Mouse (Mus musculus) liver, adult (tissue): ENCODE measurements around the gene Ndrg4.
A peak's percentile ranks its signal among the peaks of the same experiment; 100 is the strongest.

Experiments
- GATA4 ChIP-seq: IDR thresholded peaks from 2 replicates; pipeline ENCODE4 v1.6.1; 2014; ENCODE audit warnings: mild to moderate bottlenecking, low read length; ENCODE audit not compliant: insufficient replicate concordance

Gene Ndrg4

DNA sequence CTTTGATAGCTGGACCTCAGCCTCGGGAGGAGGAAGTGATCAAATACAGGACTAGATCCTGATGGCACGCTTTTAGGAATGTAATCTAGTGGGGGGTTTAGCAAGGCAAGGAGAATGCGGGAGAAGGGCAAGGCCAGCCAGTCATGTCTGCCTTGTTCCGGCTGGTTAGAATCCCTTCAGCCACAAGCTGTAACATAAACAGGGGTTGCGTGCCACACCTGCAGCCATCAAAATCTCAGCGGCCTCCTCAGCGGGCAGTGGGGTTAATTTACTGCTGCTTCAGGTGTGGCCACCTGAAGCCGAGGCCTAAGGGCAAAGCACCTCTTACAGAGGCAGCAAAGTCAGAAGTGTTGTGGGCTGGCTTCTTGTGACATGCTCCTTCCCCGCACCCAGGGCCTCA is at the start of gene Ndrg4:
Gene Ndrg4, plus strand, starts transcription at position 350 of the 400 bp plus-strand sequence.
- no peak for TF ChIP-seq GATA4

DNA sequence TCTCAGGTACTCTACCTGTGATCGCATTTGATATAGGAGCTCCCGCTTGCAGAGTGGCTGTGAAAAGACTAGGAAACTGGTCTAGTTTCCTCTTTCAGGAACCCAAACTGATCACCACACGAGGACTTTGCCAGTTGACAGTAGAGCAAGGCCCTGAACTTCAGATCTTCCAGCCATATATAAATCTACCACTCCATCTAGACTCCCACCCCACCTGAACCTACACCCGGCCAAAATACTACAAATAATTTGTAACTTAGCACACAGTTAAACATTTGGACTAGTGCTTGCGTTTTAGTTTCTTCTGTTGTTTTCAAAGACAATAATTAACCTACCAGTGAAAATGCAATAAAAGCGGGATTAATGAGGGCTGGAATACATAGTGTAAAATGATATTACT is 43.9 kb upstream of the Ndrg4 start:
- no peak for TF ChIP-seq GATA4

DNA sequence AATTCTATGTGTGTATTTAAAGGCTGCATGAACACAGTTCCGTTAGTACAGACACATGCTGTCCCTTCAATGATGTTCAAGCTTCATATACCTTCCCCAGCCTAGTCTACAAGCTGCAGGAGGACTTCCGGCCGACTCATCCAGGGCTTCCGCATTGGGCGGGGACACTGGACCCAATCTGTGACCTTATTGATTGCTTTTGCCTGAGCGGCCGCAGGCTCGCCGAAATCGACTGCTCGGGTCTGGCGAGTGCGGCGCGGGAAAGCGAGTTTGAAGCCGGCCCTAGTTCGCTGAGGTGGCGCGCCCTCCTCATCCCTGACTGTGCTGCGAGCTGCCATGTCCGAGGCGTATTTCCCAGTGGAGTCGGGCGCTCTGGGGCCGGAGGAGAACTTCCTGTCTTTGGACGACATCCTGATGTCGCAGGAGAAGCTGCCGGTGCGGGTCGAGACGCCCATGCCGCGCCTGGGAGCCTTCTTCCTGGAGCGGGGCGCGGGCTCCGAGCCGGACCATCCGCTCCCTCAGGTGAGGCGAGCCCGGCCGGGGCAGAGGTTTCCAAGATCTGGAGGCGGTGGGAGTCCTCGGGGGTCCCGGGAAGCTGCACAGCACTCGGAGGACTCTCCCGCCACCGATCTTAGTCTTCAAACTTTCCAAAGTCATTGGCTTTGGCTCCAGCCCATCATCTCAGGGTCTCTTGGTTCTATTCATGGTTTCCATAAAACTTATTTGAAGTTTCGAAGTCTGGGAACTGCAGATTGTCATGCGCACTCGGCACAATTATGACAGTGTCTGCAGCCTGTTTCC is 43.3 kb upstream of the Ndrg4 start, which contains the start of gene Gins3:
Gene Gins3, plus strand, starts transcription at position 192 of the 801 bp plus-strand sequence.
- TF ChIP-seq GATA4, result peak; percentile 53; the same call in 1 of the 2 replicates

DNA sequence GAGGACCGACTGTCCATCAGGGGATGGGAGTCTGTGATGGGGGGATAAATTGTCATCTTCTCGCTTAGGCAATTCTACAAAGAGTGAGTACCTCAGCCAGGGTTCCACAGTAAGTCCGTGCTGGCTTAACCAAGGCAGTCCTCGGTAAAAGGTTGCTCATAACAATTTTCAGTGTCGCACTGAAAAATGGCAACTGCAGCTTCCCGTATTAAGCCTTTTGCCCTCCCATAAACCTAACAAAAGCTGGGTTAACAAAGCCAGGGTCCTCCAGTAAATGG is 42.8 kb upstream of the Ndrg4 start:
- no peak for TF ChIP-seq GATA4

DNA sequence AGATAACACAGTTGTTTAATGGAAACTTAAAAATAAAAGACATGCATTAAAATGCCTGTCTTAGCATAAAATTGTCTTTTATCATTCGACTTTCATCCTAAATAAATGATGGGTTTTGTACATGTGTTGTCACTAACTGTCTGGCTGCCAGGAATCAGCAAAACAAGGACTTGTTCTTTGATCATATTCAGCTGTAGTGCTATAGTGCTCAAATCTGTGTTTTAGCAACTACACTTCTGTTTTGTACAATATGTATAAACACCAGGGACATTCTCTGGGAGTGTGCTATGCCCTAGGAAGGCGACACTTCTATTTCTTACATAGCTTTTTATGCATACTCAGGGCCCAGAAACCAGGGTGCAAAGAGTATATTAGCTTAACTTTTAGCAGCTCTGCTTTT is 31.8 kb upstream of the Ndrg4 start:
- no peak for TF ChIP-seq GATA4

DNA sequence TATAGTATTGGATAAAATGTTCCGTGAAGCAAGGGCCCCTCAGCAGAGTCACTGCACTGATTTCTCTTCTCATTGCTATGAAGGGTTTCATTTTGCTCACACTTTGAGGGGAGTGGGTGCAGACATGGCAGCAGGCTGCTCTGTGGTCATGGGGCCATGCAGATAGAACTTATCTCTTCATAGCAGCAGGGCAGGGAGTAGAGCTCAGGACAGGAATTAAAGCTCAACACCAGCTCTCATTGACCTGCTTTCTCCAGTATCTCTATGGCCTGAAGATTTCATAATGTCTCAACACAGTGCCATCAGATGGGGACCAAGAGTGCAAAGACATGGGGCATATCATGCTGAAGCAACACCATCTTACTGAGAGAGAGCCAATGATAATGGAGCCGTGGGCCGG is 28.5 kb upstream of the Ndrg4 start:
- TF ChIP-seq GATA4, result no peak

DNA sequence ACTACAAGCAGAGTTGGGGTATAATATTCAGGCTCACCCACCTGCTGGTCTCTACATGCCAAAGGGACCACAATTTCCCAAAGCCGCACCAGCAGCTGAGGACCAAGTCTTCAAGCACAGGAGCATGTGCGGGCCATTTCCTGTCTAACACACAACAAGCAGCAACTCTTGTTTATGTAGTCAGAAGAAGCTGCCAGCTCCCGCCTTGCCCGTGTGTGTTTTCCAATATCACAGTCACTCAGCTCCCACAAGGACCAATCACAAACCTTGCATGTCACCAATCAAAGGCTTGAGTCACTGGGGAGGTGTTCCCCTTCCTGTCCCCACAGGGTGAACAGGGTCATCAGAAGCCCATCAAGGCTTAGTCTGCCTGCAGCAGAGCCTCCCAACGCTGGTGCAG is 23.4 kb upstream of the Ndrg4 start:
- TF ChIP-seq GATA4, result no peak

DNA sequence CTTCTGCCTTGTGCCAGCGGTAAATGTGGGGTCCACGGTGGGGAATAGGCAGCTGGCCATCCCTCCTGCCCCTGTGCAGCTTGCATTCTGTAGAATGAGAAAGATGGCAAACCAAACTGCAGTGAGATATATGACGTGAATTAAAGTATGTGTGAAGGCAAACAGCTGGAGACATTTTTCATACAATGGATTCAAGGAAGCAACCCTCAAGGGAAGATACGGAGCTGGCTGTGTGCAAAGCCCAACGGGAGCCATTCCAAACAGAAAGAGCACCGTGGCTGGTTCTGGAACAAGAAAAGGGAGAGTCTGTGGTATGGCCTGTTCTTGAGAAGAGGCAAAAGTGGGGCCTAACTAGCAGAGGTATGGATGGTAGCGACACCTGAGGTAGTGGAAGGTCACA is 20.9 kb upstream of the Ndrg4 start:
- no peak for TF ChIP-seq GATA4

DNA sequence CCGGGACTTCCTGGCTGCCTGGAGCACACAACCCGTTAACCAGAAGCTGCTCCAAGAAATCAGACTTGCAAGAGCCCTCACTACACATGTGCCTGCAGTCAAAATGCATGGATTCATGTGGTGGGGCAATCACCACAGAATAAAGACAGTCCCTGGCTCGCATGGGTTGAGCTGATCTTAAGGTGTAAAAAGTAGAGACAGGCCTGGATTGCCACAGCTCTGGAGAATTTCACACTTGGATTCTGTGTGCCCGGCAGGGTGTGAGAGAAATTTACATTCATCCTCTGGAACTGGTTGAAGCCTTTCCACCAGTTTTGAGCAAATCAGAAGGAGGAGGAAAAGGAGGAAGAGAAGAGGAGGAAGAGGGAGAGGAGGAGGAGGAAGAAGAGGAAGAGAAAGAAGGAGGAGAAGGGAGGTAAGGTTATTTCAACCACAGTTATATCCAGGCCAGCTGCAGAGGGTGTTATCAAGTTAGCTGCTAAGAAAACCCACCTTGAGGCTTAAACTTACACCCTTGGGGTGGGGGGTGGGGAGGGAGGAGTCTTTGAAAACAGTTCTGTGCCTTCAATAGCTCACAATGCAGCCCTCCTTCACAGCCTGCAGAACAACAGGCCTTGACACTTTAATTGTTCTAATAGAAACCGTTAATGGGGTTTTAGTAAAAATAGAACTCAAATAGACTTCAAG is 20.3 kb upstream of the Ndrg4 start:
- TF ChIP-seq GATA4, result no peak

DNA sequence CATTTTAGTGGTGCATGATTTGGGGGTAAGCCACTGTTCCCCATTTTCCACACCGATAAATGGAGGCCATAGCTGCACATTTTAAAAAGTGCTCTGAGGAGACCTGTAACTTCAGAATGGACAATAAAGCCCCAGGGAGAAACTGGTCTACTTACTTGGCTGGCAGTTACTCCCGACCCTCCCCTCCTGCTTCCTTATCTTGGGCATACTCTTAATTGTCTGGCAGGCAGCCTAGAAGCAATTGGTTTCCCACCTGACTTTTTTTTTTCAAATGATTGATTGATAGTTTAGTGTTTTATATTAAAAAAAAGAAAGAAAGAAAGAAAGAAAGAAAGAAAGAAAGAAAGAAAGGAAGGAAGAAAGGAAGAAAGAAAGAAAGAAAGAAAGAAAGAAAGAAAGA is 19.3 kb upstream of the Ndrg4 start:
- TF ChIP-seq GATA4, result no peak

DNA sequence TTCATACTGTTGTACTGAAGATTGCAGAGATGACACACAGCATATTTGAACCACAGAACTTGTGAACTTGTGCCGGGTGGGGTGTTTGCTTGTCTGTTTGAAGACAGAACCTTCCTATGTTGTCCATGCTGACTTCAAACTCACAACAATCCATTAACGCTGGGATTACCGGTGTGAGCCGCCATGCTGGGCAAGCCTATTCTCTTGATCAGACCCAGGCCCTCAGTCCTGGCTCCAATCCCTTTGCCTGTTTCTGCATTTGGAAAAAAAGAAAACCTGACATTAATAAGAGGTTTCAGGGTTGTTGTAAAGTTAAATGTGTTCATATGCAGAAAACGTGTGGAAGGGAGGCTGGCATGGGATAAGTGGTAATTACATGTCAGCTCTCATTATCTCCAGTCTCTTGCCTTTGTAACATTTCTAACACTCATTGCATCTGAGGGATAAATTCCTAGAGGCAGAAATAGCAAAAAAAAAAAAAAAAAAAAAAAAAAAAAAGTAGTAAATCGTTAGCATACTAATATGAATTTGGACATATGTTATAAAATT is 16.4 kb upstream of the Ndrg4 start:
- no peak for TF ChIP-seq GATA4

DNA sequence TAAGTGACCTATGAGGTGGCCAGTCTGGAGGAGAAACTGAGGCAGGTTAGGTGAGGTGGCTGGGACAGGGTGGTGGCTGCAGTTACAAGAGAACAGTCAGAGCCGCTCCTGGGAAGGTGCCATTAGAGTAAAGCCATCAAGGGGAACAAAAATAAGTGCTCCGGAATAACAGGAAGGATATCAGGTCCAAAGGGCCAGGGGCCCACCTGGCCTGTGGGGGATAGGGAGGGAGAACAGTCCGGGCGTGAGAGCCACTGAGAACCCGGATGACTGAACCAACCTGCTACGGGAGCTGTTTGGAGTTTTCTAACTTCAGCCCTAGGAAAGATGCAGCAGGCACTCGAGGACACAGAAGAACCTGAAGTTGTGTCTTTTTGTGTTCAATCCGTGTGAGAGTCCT is 15.7 kb upstream of the Ndrg4 start:
- TF ChIP-seq GATA4, result no peak

DNA sequence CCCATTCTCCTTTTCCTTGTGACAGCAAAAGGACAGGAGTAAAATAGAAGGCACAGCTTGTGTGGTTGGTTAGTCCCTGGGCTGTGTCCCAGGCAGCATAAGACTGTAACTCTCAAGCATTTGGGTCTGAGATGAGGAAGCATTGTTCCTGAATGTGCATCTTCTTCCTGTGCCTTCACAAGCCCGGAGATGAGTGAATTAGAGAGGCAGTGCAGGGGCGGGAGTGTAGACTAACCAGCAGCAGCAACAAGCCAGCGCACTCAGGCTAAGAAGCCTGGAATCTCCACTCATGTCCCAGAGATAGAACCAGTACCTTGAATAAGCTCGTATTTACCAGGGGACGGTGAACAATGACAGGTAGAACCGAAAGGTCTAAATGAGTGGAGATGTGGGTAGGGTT is 15.2 kb upstream of the Ndrg4 start:
- TF ChIP-seq GATA4, result no peak

DNA sequence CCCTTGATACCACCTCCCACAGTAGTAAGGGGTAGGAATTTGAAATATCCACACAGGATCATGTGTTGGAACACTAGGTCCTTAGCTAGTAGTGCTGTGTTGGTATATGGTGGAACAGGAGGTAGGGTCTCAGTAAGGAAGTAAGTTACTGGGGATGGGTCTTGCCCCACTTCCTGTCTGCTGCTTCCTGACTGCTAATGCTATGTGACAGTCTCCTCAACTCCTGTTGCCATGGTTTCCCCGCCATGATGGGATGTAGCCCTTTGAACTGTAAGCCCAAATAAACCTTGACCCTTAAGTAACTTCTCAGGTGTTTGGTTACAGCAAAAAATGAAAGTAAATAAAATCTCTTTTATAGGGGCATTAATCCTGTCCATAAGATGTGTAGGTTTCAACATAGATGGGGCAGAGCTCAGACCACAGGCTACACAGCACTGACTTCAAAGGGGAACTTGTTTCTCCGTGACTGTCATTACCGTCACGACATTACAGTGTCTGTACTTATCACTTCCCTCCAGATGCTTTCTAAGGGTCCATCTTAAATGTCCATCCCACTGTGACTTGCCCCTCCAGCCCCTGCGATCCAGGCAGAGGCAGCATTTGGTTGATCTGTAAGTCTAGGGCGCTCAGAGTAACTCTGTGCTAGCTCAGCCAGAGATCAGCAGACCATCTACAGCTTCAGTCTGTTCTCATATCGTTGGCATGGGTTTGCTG is 13.7 kb upstream of the Ndrg4 start:
- TF ChIP-seq GATA4, result no peak

DNA sequence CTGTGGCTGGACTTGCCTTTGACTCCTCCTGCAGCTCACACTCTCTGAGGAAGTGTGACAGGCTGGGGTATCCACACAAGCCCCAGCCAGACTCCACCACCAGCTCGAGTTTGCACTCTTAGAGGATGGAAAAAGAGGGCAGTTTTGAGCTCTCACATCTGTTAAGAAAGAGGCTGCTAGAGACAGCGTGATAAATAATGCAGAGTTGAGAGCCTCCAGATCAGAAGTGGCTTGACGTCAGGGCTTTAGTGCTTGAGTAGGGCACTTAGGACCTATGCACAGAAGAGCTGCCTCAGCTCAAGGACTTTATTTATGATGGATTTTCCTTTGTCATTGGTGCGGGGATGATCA is 13.2 kb upstream of the Ndrg4 start:
- no peak for TF ChIP-seq GATA4
